Mouse (Mus musculus): ENCODE results near the gene Ces5a. TPM values are rescaled to one million over a fixed set of nuclear protein-coding genes. Genes with fewer than 3 reads are reported as not detected.

Gene Ces5a
- total RNA-seq (2012; rRNA removed): not detected in 2 replicates

DNA sequence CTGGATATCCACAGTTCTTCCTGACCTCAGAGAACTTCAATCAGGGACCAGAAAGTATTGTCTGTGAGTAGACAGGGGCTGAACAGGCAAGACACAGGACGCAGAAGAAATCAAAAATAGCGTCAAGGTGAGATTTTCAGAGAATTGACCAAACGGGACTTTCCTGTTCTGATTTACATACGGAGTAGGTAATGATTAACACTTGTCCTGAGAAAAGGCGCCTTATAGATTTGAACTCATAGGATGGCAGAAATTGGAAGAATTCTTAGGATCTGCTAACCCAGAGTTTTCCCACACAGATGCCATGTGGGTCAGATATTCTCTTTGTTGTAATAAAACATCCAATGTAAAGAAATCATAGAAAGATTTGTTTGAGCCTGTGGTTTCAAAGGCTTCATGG lies at the start of gene Ces5a:
Gene Ces5a, minus strand, starts transcription at position 101 of the 400 bp plus-strand sequence.
- TF ChIP-seq CHD2 (IDR thresholded peaks at IDR 0.05; ENCODE audit: low read depth, low read length): no peak
- TF ChIP-seq ZNF384 (IDR thresholded peaks at IDR 0.05; ENCODE audit: low read depth, low read length): no peak
- no peak for TF ChIP-seq HCFC1 (IDR thresholded peaks at IDR 0.05; ENCODE audit: borderline replicate concordance, insufficient read depth, low read length)
- TF ChIP-seq MAFK (IDR thresholded peaks at IDR 0.05; ENCODE audit: insufficient read depth, low read depth, low read length): no peak
- TF ChIP-seq ZC3H11A (IDR thresholded peaks at IDR 0.05; ENCODE audit: borderline replicate concordance, low read depth, low read length): no peak
- in situ Hi-C loops (cut with MboI; ENCODE audit: low sequenced_read_pairs in 2 of 2, unreplicated experiment in 2 of 2): no loop called here
- Histone ChIP-seq H3K27ac (ENCODE audit: insufficient read depth, low read depth, low read length, poor library complexity, severe bottlenecking) (no peak within 1 kb of the TSS), H3K4me3 (ENCODE audit: insufficient read depth in 1 of 2, low read depth in 1 of 2, low read length in 2 of 2, poor library complexity in 1 of 2, severe bottlenecking in 1 of 2) (no peak within 1 kb of the TSS), H3K9ac (ENCODE audit: insufficient read depth, low read depth, low read length, poor library complexity, severe bottlenecking) (no peak within 1 kb of the TSS), H3K9me3 (ENCODE audit: control insufficient read depth, insufficient read depth, low read depth, low read length) (peaks cover under 1% of the 10 kb centered on the region; the same call in 1 of the 2 replicates), H3K36me3 (ENCODE audit: control insufficient read depth, insufficient read depth, low read length, poor library complexity, severe bottlenecking) (no peaks in the 10 kb centered on the region), H3K4me1 (ENCODE audit: control insufficient read depth in 2 of 2, insufficient read depth in 2 of 2, low read length in 2 of 2, poor library complexity in 1 of 2) (no peaks in the 10 kb centered on the region)
- DNase-seq (ENCODE audit: low read depth, low spot score): no peak

DNA sequence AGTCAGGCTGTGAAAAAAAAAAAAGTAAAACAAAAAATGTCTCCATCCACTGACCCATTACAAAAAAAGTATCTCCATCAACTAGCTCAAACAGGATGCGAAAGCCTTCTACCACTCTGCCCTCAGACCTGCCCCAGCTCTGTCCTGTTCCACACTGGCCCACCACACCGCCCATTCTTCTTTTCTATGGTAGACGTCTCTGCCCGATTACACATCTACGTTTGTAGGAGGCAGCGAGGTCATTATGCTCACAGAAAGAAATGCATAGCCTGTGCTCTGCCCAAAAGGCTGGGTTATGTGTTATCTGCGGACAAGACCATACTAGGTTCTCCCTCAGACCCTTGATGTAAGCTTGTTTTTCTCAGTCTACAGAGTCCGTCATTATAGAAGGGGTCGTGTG lies 37.2 kb upstream of the Ces5a start:
- Histone ChIP-seq H3K4me3 (ENCODE audit: insufficient read depth in 1 of 2, low read depth in 1 of 2, low read length in 2 of 2, poor library complexity in 1 of 2, severe bottlenecking in 1 of 2) (no peak overlapping the region), H3K9ac (ENCODE audit: insufficient read depth, low read depth, low read length, poor library complexity, severe bottlenecking) (no peak overlapping the region), H3K9me3 (ENCODE audit: control insufficient read depth, insufficient read depth, low read depth, low read length) (no peaks in the 10 kb centered on the region), H3K36me3 (ENCODE audit: control insufficient read depth, insufficient read depth, low read length, poor library complexity, severe bottlenecking) (no peaks in the 10 kb centered on the region), H3K4me1 (ENCODE audit: control insufficient read depth in 2 of 2, insufficient read depth in 2 of 2, low read length in 2 of 2, poor library complexity in 1 of 2) (no peaks in the 10 kb centered on the region), H3K27ac (ENCODE audit: insufficient read depth, low read depth, low read length, poor library complexity, severe bottlenecking) (no peak overlapping the region)
- no peak for DNase-seq (ENCODE audit: low read depth, low spot score)
- in situ Hi-C loops (cut with MboI; ENCODE audit: low sequenced_read_pairs in 2 of 2, unreplicated experiment in 2 of 2): no loop called here
- no peak for TF ChIP-seq HCFC1 (IDR thresholded peaks at IDR 0.05; ENCODE audit: borderline replicate concordance, insufficient read depth, low read length)
- no peak for TF ChIP-seq ZC3H11A (IDR thresholded peaks at IDR 0.05; ENCODE audit: borderline replicate concordance, low read depth, low read length)
- TF ChIP-seq MAFK (IDR thresholded peaks at IDR 0.05; ENCODE audit: insufficient read depth, low read depth, low read length): no peak
- TF ChIP-seq ZNF384 (IDR thresholded peaks at IDR 0.05; ENCODE audit: low read depth, low read length): no peak
- TF ChIP-seq CHD2 (IDR thresholded peaks at IDR 0.05; ENCODE audit: low read depth, low read length): no peak

DNA sequence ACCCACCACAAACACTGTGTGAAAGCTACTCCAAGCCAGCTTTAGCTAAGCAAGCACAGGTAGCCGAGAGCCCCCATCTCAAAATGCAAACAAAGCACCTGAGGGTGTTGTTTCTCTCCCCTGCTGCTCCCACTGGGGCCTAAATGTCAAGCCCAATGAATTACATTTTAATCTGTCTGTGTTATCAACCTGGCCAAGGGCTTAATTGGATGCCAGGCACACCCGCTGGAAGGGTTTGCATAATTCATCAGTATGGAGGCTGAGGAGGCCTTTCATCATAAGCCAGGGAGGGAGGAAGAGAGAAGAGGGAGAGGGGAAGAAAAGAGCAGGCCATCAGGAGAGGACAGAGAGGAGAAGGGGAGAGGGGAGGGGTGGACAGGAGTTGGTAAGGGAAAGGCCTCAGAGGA lies 36.5 kb upstream of the Ces5a start:
- no peaks in the 10 kb centered on the region for H3K9me3 ChIP-seq (ENCODE audit: control insufficient read depth, insufficient read depth, low read depth, low read length)
- TF ChIP-seq HCFC1 (IDR thresholded peaks at IDR 0.05; ENCODE audit: borderline replicate concordance, insufficient read depth, low read length): no peak
- no peak for TF ChIP-seq ZC3H11A (IDR thresholded peaks at IDR 0.05; ENCODE audit: borderline replicate concordance, low read depth, low read length)
- TF ChIP-seq CHD2 (IDR thresholded peaks at IDR 0.05; ENCODE audit: low read depth, low read length): no peak
- TF ChIP-seq ZNF384 (IDR thresholded peaks at IDR 0.05; ENCODE audit: low read depth, low read length): no peak
- TF ChIP-seq MAFK (IDR thresholded peaks at IDR 0.05; ENCODE audit: insufficient read depth, low read depth, low read length): no peak
- in situ Hi-C loops (cut with MboI; ENCODE audit: low sequenced_read_pairs in 2 of 2, unreplicated experiment in 2 of 2): no loop called here
- H3K36me3 ChIP-seq (ENCODE audit: control insufficient read depth, insufficient read depth, low read length, poor library complexity, severe bottlenecking): no peaks in the 10 kb centered on the region
- no peak for DNase-seq (ENCODE audit: low read depth, low spot score)
- H3K9ac ChIP-seq (ENCODE audit: insufficient read depth, low read depth, low read length, poor library complexity, severe bottlenecking): no peak overlapping the region
- no peaks in the 10 kb centered on the region for H3K4me1 ChIP-seq (ENCODE audit: control insufficient read depth in 2 of 2, insufficient read depth in 2 of 2, low read length in 2 of 2, poor library complexity in 1 of 2)
- no peak overlapping the region for H3K27ac ChIP-seq (ENCODE audit: insufficient read depth, low read depth, low read length, poor library complexity, severe bottlenecking)
- H3K4me3 ChIP-seq (ENCODE audit: insufficient read depth in 1 of 2, low read depth in 1 of 2, low read length in 2 of 2, poor library complexity in 1 of 2, severe bottlenecking in 1 of 2): no peak overlapping the region

DNA sequence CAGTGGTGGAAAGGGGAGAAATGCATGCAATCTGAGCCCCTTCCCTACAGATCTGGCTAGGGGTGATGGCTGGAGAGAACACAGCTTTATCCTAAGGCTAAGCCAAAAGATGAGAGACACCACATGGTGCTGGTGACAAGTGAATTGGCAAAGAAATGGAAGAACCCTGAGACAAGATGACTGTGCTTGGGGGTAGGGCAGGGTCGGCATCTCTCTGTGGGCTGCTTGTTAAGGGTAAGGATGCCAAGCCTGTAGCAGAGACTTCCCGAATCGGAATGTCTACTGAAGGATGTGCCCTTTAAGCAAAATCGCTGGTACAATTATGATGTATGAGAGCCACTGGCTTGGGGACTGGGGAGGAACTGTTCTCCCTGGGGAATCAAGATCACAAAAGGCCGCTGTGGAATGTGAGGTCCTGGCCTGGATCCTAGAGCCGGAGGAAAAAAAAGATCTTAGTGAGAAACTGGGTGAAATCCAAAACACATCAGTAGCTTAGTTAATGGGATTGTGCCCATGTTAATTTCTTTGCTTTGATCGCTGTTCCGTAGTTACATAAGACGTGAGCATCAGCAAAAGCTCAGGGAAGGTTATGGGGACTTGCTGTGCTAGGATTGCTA lies 35.8 kb upstream of the Ces5a start:
- Histone ChIP-seq H3K4me3 (ENCODE audit: insufficient read depth in 1 of 2, low read depth in 1 of 2, low read length in 2 of 2, poor library complexity in 1 of 2, severe bottlenecking in 1 of 2) (no peak overlapping the region), H3K4me1 (ENCODE audit: control insufficient read depth in 2 of 2, insufficient read depth in 2 of 2, low read length in 2 of 2, poor library complexity in 1 of 2) (no peaks in the 10 kb centered on the region), H3K9ac (ENCODE audit: insufficient read depth, low read depth, low read length, poor library complexity, severe bottlenecking) (no peak overlapping the region), H3K36me3 (ENCODE audit: control insufficient read depth, insufficient read depth, low read length, poor library complexity, severe bottlenecking) (no peaks in the 10 kb centered on the region), H3K27ac (ENCODE audit: insufficient read depth, low read depth, low read length, poor library complexity, severe bottlenecking) (no peak overlapping the region), H3K9me3 (ENCODE audit: control insufficient read depth, insufficient read depth, low read depth, low read length) (no peaks in the 10 kb centered on the region)
- in situ Hi-C loops (cut with MboI; ENCODE audit: low sequenced_read_pairs in 2 of 2, unreplicated experiment in 2 of 2): no loop called here
- DNase-seq (ENCODE audit: low read depth, low spot score): no peak
- no peak for TF ChIP-seq HCFC1 (IDR thresholded peaks at IDR 0.05; ENCODE audit: borderline replicate concordance, insufficient read depth, low read length)
- TF ChIP-seq CHD2 (IDR thresholded peaks at IDR 0.05; ENCODE audit: low read depth, low read length): no peak
- TF ChIP-seq ZNF384 (IDR thresholded peaks at IDR 0.05; ENCODE audit: low read depth, low read length): no peak
- no peak for TF ChIP-seq ZC3H11A (IDR thresholded peaks at IDR 0.05; ENCODE audit: borderline replicate concordance, low read depth, low read length)
- no peak for TF ChIP-seq MAFK (IDR thresholded peaks at IDR 0.05; ENCODE audit: insufficient read depth, low read depth, low read length)
